Mouse (Mus musculus): ENCODE measurements around the gene Pole2. TPM values are rescaled to one million over a fixed set of nuclear protein-coding genes. Genes with fewer than 3 reads are reported as not detected.
A peak's percentile ranks its signal among the peaks of the same experiment; 100 is the strongest.

Pole2 gene
- polyA plus RNA-seq (2012; rRNA removed) (35.7 and 37.1 TPM in 2 replicates), polyA plus RNA-seq (2014; fragmentation: Nextera tagmentation; extraction: Ambion mirVana) (26.3 and 27.4 TPM in 2 replicates)

GRCm38 (mm10) chr12:69227776-69228466 lies at the start of gene Pole2:
Pole2 (minus strand) TSS chr12:69228195.
- under 1% methylated on average over 37 of the region's 37 CpGs for WGBS
- no peaks in the 10 kb centered on the region for H3K27me3 ChIP-seq (ENCODE audit: control insufficient read depth, insufficient read depth, low read length)
- peak within 1 kb of the TSS; percentile 87 for H3K27ac ChIP-seq (replicated peaks; ENCODE audit: low read depth, low read length)
- H3K4me2 ChIP-seq (replicated peaks; ENCODE audit: low read depth, low read length, severe bottlenecking): peak within 1 kb of the TSS; percentile 50
- H3K4me3 ChIP-seq (replicated peaks; ENCODE audit: low read length): peak within 1 kb of the TSS; percentile 51
- TF ChIP-seq POLR2A (IDR thresholded peaks at IDR 0.05; ENCODE audit: borderline replicate concordance, extremely low read depth, insufficient read depth, insufficient read length): peak; percentile 44; the same call in 1 of the 2 replicates
- H3K9me3 ChIP-seq (ENCODE audit: control insufficient read depth, low read length): no peaks in the 10 kb centered on the region
- peak; percentile 87 for DNase-seq (ENCODE audit: low spot score)
- H3K36me3 ChIP-seq (ENCODE audit: control insufficient read depth, insufficient read depth, low read length): peaks cover 8% of the 10 kb centered on the region
- peak within 1 kb of the TSS; percentile 60 for H3K9ac ChIP-seq (ENCODE audit: low read depth, low read length, severe bottlenecking)
- peaks cover 10% of the 10 kb centered on the region; the same call in 1 of the 2 replicates for H3K4me1 ChIP-seq (ENCODE audit: control insufficient read depth, insufficient read depth, low read length)
- peak; percentile 97 for ATAC-seq (ENCODE audit: low FRiP score, low read depth)

GRCm38 (mm10) chr12:69268956-69269355 lies 41.0 kb upstream of the Pole2 start:
- no peaks in the 10 kb centered on the region for H3K9me3 ChIP-seq (ENCODE audit: control insufficient read depth, low read length)
- DNase-seq (ENCODE audit: low spot score) (no peak), ATAC-seq (ENCODE audit: low FRiP score, low read depth) (no peak)
- H3K4me2 ChIP-seq (replicated peaks; ENCODE audit: low read depth, low read length, severe bottlenecking): no peak overlapping the region
- 49% methylated on average over 2 of the region's 2 CpGs for WGBS
- no peaks in the 10 kb centered on the region for H3K27me3 ChIP-seq (ENCODE audit: control insufficient read depth, insufficient read depth, low read length)
- H3K4me1 ChIP-seq (ENCODE audit: control insufficient read depth, insufficient read depth, low read length): no peaks in the 10 kb centered on the region
- no peaks in the 10 kb centered on the region for H3K36me3 ChIP-seq (ENCODE audit: control insufficient read depth, insufficient read depth, low read length)
- H3K9ac ChIP-seq (ENCODE audit: low read depth, low read length, severe bottlenecking): no peak overlapping the region
- H3K4me3 ChIP-seq (replicated peaks; ENCODE audit: low read length): no peak overlapping the region
- no peak overlapping the region for H3K27ac ChIP-seq (replicated peaks; ENCODE audit: low read depth, low read length)
- no peak for TF ChIP-seq POLR2A (IDR thresholded peaks at IDR 0.05; ENCODE audit: borderline replicate concordance, extremely low read depth, insufficient read depth, insufficient read length)

- 77% methylated on average over 11 of the region's 11 CpGs for WGBS
- TF ChIP-seq POLR2A (IDR thresholded peaks at IDR 0.05; ENCODE audit: borderline replicate concordance, extremely low read depth, insufficient read depth, insufficient read length): no peak
- Histone ChIP-seq H3K4me1 (ENCODE audit: control insufficient read depth, insufficient read depth, low read length) (no peaks in the 10 kb centered on the region), H3K4me3 (replicated peaks; ENCODE audit: low read length) (no peak overlapping the region), H3K9ac (ENCODE audit: low read depth, low read length, severe bottlenecking) (no peak overlapping the region), H3K36me3 (ENCODE audit: control insufficient read depth, insufficient read depth, low read length) (no peaks in the 10 kb centered on the region), H3K9me3 (ENCODE audit: control insufficient read depth, low read length) (no peaks in the 10 kb centered on the region), H3K4me2 (replicated peaks; ENCODE audit: low read depth, low read length, severe bottlenecking) (no peak overlapping the region), H3K27me3 (ENCODE audit: control insufficient read depth, insufficient read depth, low read length) (no peaks in the 10 kb centered on the region), H3K27ac (replicated peaks; ENCODE audit: low read depth, low read length) (no peak overlapping the region)
- ATAC-seq (ENCODE audit: low FRiP score, low read depth): no peak
- no peak for DNase-seq (ENCODE audit: low spot score)
Measured at GRCm38 (mm10) chr12:69267956-69268632, 40.1 kb upstream of the Pole2 start.

GRCm38 (mm10) chr12:69265031-69265430 lies 37.0 kb upstream of the Pole2 start:
- Histone ChIP-seq H3K9me3 (ENCODE audit: control insufficient read depth, low read length) (no peaks in the 10 kb centered on the region), H3K27me3 (ENCODE audit: control insufficient read depth, insufficient read depth, low read length) (no peaks in the 10 kb centered on the region), H3K27ac (replicated peaks; ENCODE audit: low read depth, low read length) (no peak overlapping the region), H3K36me3 (ENCODE audit: control insufficient read depth, insufficient read depth, low read length) (no peaks in the 10 kb centered on the region), H3K4me3 (replicated peaks; ENCODE audit: low read length) (no peak overlapping the region), H3K4me2 (replicated peaks; ENCODE audit: low read depth, low read length, severe bottlenecking) (no peak overlapping the region), H3K4me1 (ENCODE audit: control insufficient read depth, insufficient read depth, low read length) (no peaks in the 10 kb centered on the region), H3K9ac (ENCODE audit: low read depth, low read length, severe bottlenecking) (no peak overlapping the region)
- DNase-seq (ENCODE audit: low spot score) (no peak), ATAC-seq (ENCODE audit: low FRiP score, low read depth) (no peak)
- no peak for TF ChIP-seq POLR2A (IDR thresholded peaks at IDR 0.05; ENCODE audit: borderline replicate concordance, extremely low read depth, insufficient read depth, insufficient read length)
- WGBS: 81% methylated on average over 3 of the region's 3 CpGs

GRCm38 (mm10) chr12:69262251-69262650 lies 34.3 kb upstream of the Pole2 start:
- no peak for TF ChIP-seq POLR2A (IDR thresholded peaks at IDR 0.05; ENCODE audit: borderline replicate concordance, extremely low read depth, insufficient read depth, insufficient read length)
- no peak overlapping the region for H3K27ac ChIP-seq (replicated peaks; ENCODE audit: low read depth, low read length)
- 92% methylated on average over 5 of the region's 5 CpGs for WGBS
- H3K4me3 ChIP-seq (replicated peaks; ENCODE audit: low read length): no peak overlapping the region
- H3K4me1 ChIP-seq (ENCODE audit: control insufficient read depth, insufficient read depth, low read length): no peaks in the 10 kb centered on the region
- H3K27me3 ChIP-seq (ENCODE audit: control insufficient read depth, insufficient read depth, low read length): no peaks in the 10 kb centered on the region
- no peaks in the 10 kb centered on the region for H3K36me3 ChIP-seq (ENCODE audit: control insufficient read depth, insufficient read depth, low read length)
- no peak overlapping the region for H3K9ac ChIP-seq (ENCODE audit: low read depth, low read length, severe bottlenecking)
- no peaks in the 10 kb centered on the region for H3K9me3 ChIP-seq (ENCODE audit: control insufficient read depth, low read length)
- ATAC-seq (ENCODE audit: low FRiP score, low read depth) (no peak), DNase-seq (ENCODE audit: low spot score) (no peak)
- H3K4me2 ChIP-seq (replicated peaks; ENCODE audit: low read depth, low read length, severe bottlenecking): no peak overlapping the region

Data from limb, embryonic 14.5 days (tissue).